Mouse (Mus musculus) forebrain, embryonic 11.5 days (tissue): ENCODE results near the gene Rnf25. TPM values are rescaled to one million over a fixed set of nuclear protein-coding genes. Genes with fewer than 3 reads are reported as not detected.

Experiments
- ATAC-seq: fragments of 200-750 bp; cut with Nextera tagmentation; replicated peaks from 2 replicates; pipeline ENCODE4 v1.8.0; 2017; ENCODE audit warnings: moderate TSS enrichment; ENCODE audit not compliant: low FRiP score
- DNase-seq: peaks from one replicate; pipeline ENCODE4 v3.0.0-alpha.2; 2017; ENCODE audit warnings: low spot score
- H3K27ac ChIP-seq: fragments of 300-500 bp; sonication (generic); 2 replicates; pipeline ENCODE4 v1.5.1; 2014; ENCODE audit warnings: low read depth, low read length
- H3K27me3 ChIP-seq: fragments of 300-500 bp; sonication (generic); 2 replicates; pipeline ENCODE4 v1.6.1; 2014; ENCODE audit warnings: mild to moderate bottlenecking, low read length, mixed read lengths; ENCODE audit not compliant: control insufficient read depth, insufficient read depth
- H3K36me3 ChIP-seq: fragments of 300-500 bp; sonication (generic); 2 replicates; pipeline ENCODE4 v1.6.1; 2014; ENCODE audit warnings: mild to moderate bottlenecking, low read length, moderate library complexity, mixed read lengths; ENCODE audit not compliant: control insufficient read depth, insufficient read depth
- H3K4me1 ChIP-seq: fragments of 300-500 bp; sonication (generic); replicated peaks from 2 replicates; pipeline ENCODE4 v1.6.1; 2014; ENCODE audit warnings: low read length, mixed read lengths; ENCODE audit not compliant: control insufficient read depth, insufficient read depth
- H3K4me2 ChIP-seq: fragments of 300-500 bp; sonication (generic); 2 replicates; pipeline ENCODE4 v1.6.1; 2014; ENCODE audit warnings: low read depth, mild to moderate bottlenecking, low read length, moderate library complexity, mixed read lengths; ENCODE audit not compliant: severe bottlenecking
- H3K4me3 ChIP-seq: fragments of 300-500 bp; sonication (generic); 2 replicates; pipeline ENCODE4 v1.5.1; 2014; ENCODE audit warnings: low read depth, low read length
- H3K9ac ChIP-seq: fragments of 300-500 bp; sonication (generic); 2 replicates; pipeline ENCODE4 v1.6.1; 2014; ENCODE audit warnings: low read length
- H3K9me3 ChIP-seq: fragments of 300-500 bp; sonication (generic); 2 replicates; pipeline ENCODE4 v1.6.1; 2016; ENCODE audit warnings: low read length, mixed read lengths; ENCODE audit not compliant: control insufficient read depth
- WGBS: fragments of 180-500 bp; shearing (Covaris S2); extraction: QIAGEN DNeasy Blood & Tissue Kit; methylation state at CpG from one replicate; pipeline ENCODE4 v1.1.7; 2014; 5-methylcytosine and 5-hydroxymethylcytosine counted together
- microRNA-seq: library from miRNA; unstranded; fragments of <30 nt; microRNA quantifications from one replicate; pipeline ENCODE4, GENCODE M21; 2016; ENCODE audit not compliant: insufficient number of aligned reads
- polyA plus RNA-seq: library from polyadenylated mRNA; unstranded; fragments of >200 nt; fragmentation: Nextera tagmentation; extraction: Ambion mirVana; gene quantifications from 2 replicates; pipeline ENCODE4 v1.2.1, GENCODE M21; 2014

The Rnf25 gene
- polyA plus RNA-seq, 1 experiment from 2014 or later = 6.3 TPM

- no peak within 1 kb of the TSS for H3K27ac ChIP-seq
- no peak within 1 kb of the TSS for H3K4me3 ChIP-seq
Measured at GRCm38 (mm10) chr1:74544184-74544583, 57.0 kb downstream of the Rnf25 start, which contains the start of gene Usp37. Gene Usp37 (minus strand): TSS chr1:74544284.

More at GRCm38 (mm10) chr1:74544184-74544583, 57.0 kb downstream of the Rnf25 start, which contains the start of gene Usp37:
- Histone ChIP-seq H3K27me3 (no peaks in the 10 kb centered on the region), H3K9me3 (no peaks in the 10 kb centered on the region), H3K4me1 (peaks cover 8% of the 10 kb centered on the region; the same call in 1 of the 2 replicates), H3K4me2 (no peak within 1 kb of the TSS), H3K9ac (no peak within 1 kb of the TSS), H3K36me3 (no peaks in the 10 kb centered on the region)
- ATAC-seq (no peak), DNase-seq (no peak)
- 60% methylated on average over 4 of the region's 4 CpGs for WGBS

Small RNA genes within 50 kb of the gene (microRNA-seq; reads per million reads assigned to microRNA genes)
- not detected for gene Gm25035

Other genes with a start within 250 kb of the Rnf25 start
- gene Catip, start 239.3 kb downstream of the Rnf25 start, polyA plus RNA-seq = 0.52 TPM in 1 of 2 replicates, not detected in the other
- 1.0 and 1.9 TPM in 2 replicates for gene Slc11a1, start 226.2 kb downstream of the Rnf25 start, polyA plus RNA-seq
- 45.7 and 46.9 TPM in 2 replicates for gene Ctdsp1, start 209.9 kb downstream of the Rnf25 start, polyA plus RNA-seq
- gene Vil1, start 192.0 kb downstream of the Rnf25 start, polyA plus RNA-seq = 0.13 and 0.21 TPM in 2 replicates
- gene Cnot9, start 95.3 kb downstream of the Rnf25 start, polyA plus RNA-seq = 98.2 and 99.2 TPM in 2 replicates
- 0.41 and 0.75 TPM in 2 replicates for gene Plcd4, start 58.5 kb downstream of the Rnf25 start, polyA plus RNA-seq
- 50.2 and 54.2 TPM in 2 replicates for gene Usp37, start 57.1 kb downstream of the Rnf25 start, polyA plus RNA-seq
- 13.0 and 13.1 TPM in 2 replicates for gene Zfp142, start 13.2 kb downstream of the Rnf25 start, polyA plus RNA-seq
- 16.0 and 21.1 TPM in 2 replicates for gene Bcs1l, start 13.1 kb downstream of the Rnf25 start, polyA plus RNA-seq
- 18.0 and 19.5 TPM in 2 replicates for gene Stk36, start within 50 bp of the Rnf25 start, polyA plus RNA-seq
- gene Ttll4, start 60.3 kb upstream of the Rnf25 start, polyA plus RNA-seq = 54.8 and 68.5 TPM in 2 replicates
- 5.8 and 6.7 TPM in 2 replicates for gene Cyp27a1, start 112.2 kb upstream of the Rnf25 start, polyA plus RNA-seq
- gene Prkag3, start 147.8 kb upstream of the Rnf25 start, polyA plus RNA-seq = 0.39 TPM in 1 of 2 replicates, not detected in the other
- 7.0 and 8.5 TPM in 2 replicates for gene Wnt6, start 170.5 kb upstream of the Rnf25 start, polyA plus RNA-seq
- gene Wnt10a, start 190.1 kb upstream of the Rnf25 start, polyA plus RNA-seq = 1.5 and 2.4 TPM in 2 replicates